Mouse (Mus musculus) heart, adult 11 months (tissue): ENCODE measurements at regions not wholly inside any gene's neighbourhood (a gene's known extent, or its start where the extent isn't known, plus 50 kb on each side); places are given as distances from the start of the nearest gene placed in this dataset.
"Not testable (repeated sequence)": the region's sequence is repeated elsewhere in the genome, so short reads cannot be mapped to it uniquely, and the experiment has no call there.

ENCODE experiments used
- DNase-seq: peaks from one replicate; pipeline ENCODE4 v3.0.0; 2022

DNA sequence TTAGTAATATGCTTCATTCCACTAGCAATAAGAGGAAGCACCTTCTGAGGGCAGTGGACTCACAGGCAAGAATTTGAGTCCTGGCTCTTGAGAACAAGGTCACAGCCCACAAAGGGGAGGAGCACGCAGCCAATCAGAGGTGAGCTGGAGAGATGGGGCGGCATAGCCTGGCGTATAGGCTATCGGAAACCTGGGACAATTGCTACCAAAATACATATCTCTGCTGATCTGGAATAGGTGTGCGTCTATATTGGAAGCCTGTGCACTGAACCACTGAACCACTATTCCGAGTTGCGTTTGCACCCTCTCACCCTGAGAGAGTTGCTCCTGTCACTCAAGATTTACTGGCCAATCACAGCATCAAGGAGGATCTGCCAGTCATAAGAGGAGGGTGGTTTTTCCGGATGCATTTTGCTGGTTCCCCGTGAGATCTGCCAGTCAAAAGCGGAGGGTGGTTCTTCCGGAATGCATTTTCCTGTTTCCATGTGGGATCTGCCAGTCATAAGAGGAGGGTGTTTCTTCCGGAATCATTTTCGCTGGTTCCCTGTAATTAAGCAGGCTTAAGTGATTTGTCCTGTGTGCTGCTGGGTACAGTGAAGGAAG, 80.1 kb upstream of the Riok2 start:
- DNase-seq = peak; percentile 100

DNA sequence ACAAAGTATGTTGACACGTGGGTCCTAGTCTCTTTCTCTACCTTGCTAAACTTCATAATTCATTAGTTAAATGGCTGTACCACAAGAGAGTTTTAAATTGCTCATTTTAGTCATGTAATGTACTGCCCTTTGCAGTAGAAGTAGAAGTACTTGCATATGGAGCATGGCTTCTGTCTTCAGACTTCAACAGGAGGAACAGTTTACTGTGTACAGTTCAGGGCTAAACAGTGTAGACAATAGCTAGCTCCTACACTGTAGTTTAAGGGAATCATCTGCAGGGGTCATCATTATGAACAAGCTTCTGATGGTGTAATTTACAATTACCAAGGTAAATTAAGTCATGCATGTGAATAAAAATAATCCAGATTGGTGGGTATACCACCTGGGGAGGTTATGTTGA, 79.1 kb upstream of the Riok2 start:
- not testable (repeated sequence) for DNase-seq

DNA sequence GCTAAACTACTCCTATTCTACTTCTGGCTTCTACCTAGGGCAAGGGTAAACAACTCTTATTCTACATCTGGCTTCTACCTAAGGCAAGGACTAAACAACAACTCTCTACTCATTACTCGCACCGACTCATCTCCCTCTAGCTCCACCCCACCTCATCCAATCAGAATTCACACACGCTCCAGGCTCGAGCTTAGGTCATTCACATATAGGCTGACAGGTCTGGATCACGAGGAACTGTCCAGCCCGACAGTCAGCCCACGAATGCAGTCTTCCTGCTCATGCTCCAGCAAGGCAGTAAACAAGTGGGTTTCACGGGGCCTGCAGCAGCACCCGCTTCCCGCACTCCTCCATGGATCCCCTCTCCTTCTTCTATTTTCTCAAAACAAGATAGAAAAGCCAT, 70.6 kb upstream of the Riok2 start:
- not testable (repeated sequence) for DNase-seq
